Mouse (Mus musculus) intestine, embryonic 16.5 days (tissue): ENCODE measurements around the gene Mctp2. TPM values are rescaled to one million over a fixed set of nuclear protein-coding genes. Genes with fewer than 3 reads are reported as not detected.

Experiments
- ATAC-seq: fragments of 200-750 bp; cut with Nextera tagmentation; 2 replicates; pipeline ENCODE4 v1.8.0; 2017; ENCODE audit warnings: moderate TSS enrichment, moderate library complexity
- H3K27ac ChIP-seq: fragments of 300-500 bp; sonication (generic); 2 replicates; pipeline ENCODE4 v1.5.1; 2014; ENCODE audit warnings: mild to moderate bottlenecking, low read length
- H3K27me3 ChIP-seq: fragments of 300-500 bp; sonication (generic); replicated peaks from 2 replicates; pipeline ENCODE4 v1.6.1; 2014; ENCODE audit warnings: low read length, control low read depth, mixed read lengths; ENCODE audit not compliant: control insufficient read depth, insufficient read depth
- H3K36me3 ChIP-seq: fragments of 300-500 bp; sonication (generic); 2 replicates; pipeline ENCODE4 v1.6.1; 2014; ENCODE audit warnings: low read length, control low read depth; ENCODE audit not compliant: control insufficient read depth, insufficient read depth
- H3K4me1 ChIP-seq: fragments of 300-500 bp; sonication (generic); 2 replicates; pipeline ENCODE4 v1.6.1; 2014; ENCODE audit warnings: low read length, control low read depth, mixed read lengths; ENCODE audit not compliant: control insufficient read depth, insufficient read depth
- H3K4me2 ChIP-seq: fragments of 300-500 bp; sonication (generic); 2 replicates; pipeline ENCODE4 v1.6.1; 2014; ENCODE audit warnings: low read depth, low read length, control low read depth
- H3K4me3 ChIP-seq: fragments of 300-500 bp; sonication (generic); 2 replicates; pipeline ENCODE4 v1.5.1; 2014; ENCODE audit warnings: mild to moderate bottlenecking, low read length
- H3K9ac ChIP-seq: fragments of 300-500 bp; sonication (generic); 2 replicates; pipeline ENCODE4 v1.6.1; 2014; ENCODE audit warnings: low read depth, low read length
- H3K9me3 ChIP-seq: fragments of 300-500 bp; sonication (generic); 2 replicates; pipeline ENCODE4 v1.6.1; 2016; ENCODE audit warnings: low read length, control low read depth; ENCODE audit not compliant: control insufficient read depth
- WGBS: fragments of 180-500 bp; shearing (Covaris S2); extraction: QIAGEN DNeasy Blood & Tissue Kit; methylation state at CpG from one replicate; pipeline ENCODE4 v1.1.7; 2014; 5-methylcytosine and 5-hydroxymethylcytosine counted together
- polyA plus RNA-seq: library from polyadenylated mRNA; unstranded; fragments of >200 nt; fragmentation: Nextera tagmentation; extraction: Ambion mirVana; gene quantifications from 2 replicates; pipeline ENCODE4 v1.2.1, GENCODE M21; 2015

Mctp2 gene
- polyA plus RNA-seq, 1 experiment from 2014 or later = 1.7 TPM

GRCm38 (mm10) chr7:72218048-72218447, 88.4 kb downstream of the Mctp2 start:
- Histone ChIP-seq H3K4me2 (no peak overlapping the region), H3K27ac (no peak overlapping the region), H3K36me3 (no peaks in the 10 kb centered on the region), H3K9ac (no peak overlapping the region), H3K4me1 (0 out of 2 replicates have a peak, but pooled peaks cover 7% of the 10 kb centered on the region), H3K4me3 (no peak overlapping the region), H3K9me3 (no peaks in the 10 kb centered on the region), H3K27me3 (no peaks in the 10 kb centered on the region)
- WGBS = 56% methylated on average over 7 of the region's 7 CpGs
- no peak for ATAC-seq

GRCm38 (mm10) chr7:72215563-72216215, 90.7 kb downstream of the Mctp2 start:
- Histone ChIP-seq H3K4me2 (no peak overlapping the region), H3K4me3 (no peak overlapping the region), H3K27me3 (no peaks in the 10 kb centered on the region), H3K27ac (no peak overlapping the region), H3K36me3 (no peaks in the 10 kb centered on the region), H3K9me3 (no peaks in the 10 kb centered on the region), H3K9ac (no peak overlapping the region), H3K4me1 (0 out of 2 replicates have a peak, but pooled peaks cover 7% of the 10 kb centered on the region)
- ATAC-seq = peak; percentile 77
- 44% methylated on average over 5 of the region's 5 CpGs for WGBS

- H3K27me3 ChIP-seq = no peaks in the 10 kb centered on the region
- H3K27ac ChIP-seq = no peak overlapping the region
- no peak for ATAC-seq
- H3K4me2 ChIP-seq = no peak overlapping the region
- no peaks in the 10 kb centered on the region for H3K4me1 ChIP-seq
- H3K4me3 ChIP-seq = no peak overlapping the region
- WGBS = 73% methylated on average over 5 of the region's 5 CpGs
- H3K9ac ChIP-seq = no peak overlapping the region
- no peaks in the 10 kb centered on the region for H3K9me3 ChIP-seq
- no peaks in the 10 kb centered on the region for H3K36me3 ChIP-seq
Observed at GRCm38 (mm10) chr7:72210201-72210600, 96.2 kb downstream of the Mctp2 start.

GRCm38 (mm10) chr7:72209296-72209695, 97.1 kb downstream of the Mctp2 start:
- Histone ChIP-seq H3K36me3 (no peaks in the 10 kb centered on the region), H3K9ac (no peak overlapping the region), H3K9me3 (no peaks in the 10 kb centered on the region), H3K27ac (no peak overlapping the region), H3K27me3 (no peaks in the 10 kb centered on the region), H3K4me1 (no peaks in the 10 kb centered on the region), H3K4me2 (no peak overlapping the region), H3K4me3 (no peak overlapping the region)
- ATAC-seq = no peak
- WGBS = 79% methylated on average over 5 of the region's 5 CpGs

GRCm38 (mm10) chr7:72206841-72207240, 99.6 kb downstream of the Mctp2 start:
- Histone ChIP-seq H3K27me3 (no peaks in the 10 kb centered on the region), H3K9me3 (no peaks in the 10 kb centered on the region), H3K27ac (no peak overlapping the region), H3K4me3 (no peak overlapping the region), H3K4me2 (no peak overlapping the region), H3K9ac (no peak overlapping the region), H3K36me3 (no peaks in the 10 kb centered on the region), H3K4me1 (no peaks in the 10 kb centered on the region)
- no peak for ATAC-seq
- WGBS = 36% methylated on average over 6 of the region's 6 CpGs

- H3K4me2 ChIP-seq = no peak overlapping the region
- no peak for ATAC-seq
- no peak overlapping the region for H3K9ac ChIP-seq
- no peaks in the 10 kb centered on the region for H3K36me3 ChIP-seq
- H3K4me1 ChIP-seq = no peaks in the 10 kb centered on the region
- no peaks in the 10 kb centered on the region for H3K27me3 ChIP-seq
- H3K4me3 ChIP-seq = no peak overlapping the region
- no peaks in the 10 kb centered on the region for H3K9me3 ChIP-seq
- H3K27ac ChIP-seq = no peak overlapping the region
- WGBS = 65% methylated on average over 1 of the region's 1 CpGs
Observed at GRCm38 (mm10) chr7:72195709-72196108, 110.7 kb downstream of the Mctp2 start.

- 65% methylated on average over 1 of the region's 1 CpGs for WGBS
- Histone ChIP-seq H3K27me3 (no peaks in the 10 kb centered on the region), H3K9me3 (no peaks in the 10 kb centered on the region), H3K4me1 (no peaks in the 10 kb centered on the region), H3K4me3 (no peak overlapping the region), H3K9ac (no peak overlapping the region), H3K4me2 (no peak overlapping the region), H3K27ac (no peak overlapping the region), H3K36me3 (no peaks in the 10 kb centered on the region)
- ATAC-seq = no peak
Observed at GRCm38 (mm10) chr7:72193304-72193703, 113.1 kb downstream of the Mctp2 start.

GRCm38 (mm10) chr7:72181651-72182050, 124.8 kb downstream of the Mctp2 start:
- Histone ChIP-seq H3K4me1 (no peaks in the 10 kb centered on the region), H3K4me3 (no peak overlapping the region), H3K9me3 (no peaks in the 10 kb centered on the region), H3K36me3 (no peaks in the 10 kb centered on the region), H3K27me3 (no peaks in the 10 kb centered on the region), H3K4me2 (no peak overlapping the region), H3K9ac (no peak overlapping the region), H3K27ac (no peak overlapping the region)
- ATAC-seq = no peak
- WGBS = 48% methylated on average over 5 of the region's 5 CpGs

- no peak overlapping the region for H3K9ac ChIP-seq
- H3K4me2 ChIP-seq = no peak overlapping the region
- ATAC-seq = no peak
- H3K9me3 ChIP-seq = no peaks in the 10 kb centered on the region
- H3K4me3 ChIP-seq = no peak overlapping the region
- no peaks in the 10 kb centered on the region for H3K36me3 ChIP-seq
- WGBS = 75% methylated on average over 2 of the region's 2 CpGs
- H3K27ac ChIP-seq = no peak overlapping the region
- no peaks in the 10 kb centered on the region for H3K27me3 ChIP-seq
- H3K4me1 ChIP-seq = no peaks in the 10 kb centered on the region
Observed at GRCm38 (mm10) chr7:72169320-72169719, 137.1 kb downstream of the Mctp2 start.
